Comparison of ENCODE assay signal across 10 mouse cellular contexts in genomic region chr3:27209707-27210106, GRCm38 (mm10). TPM values are rescaled to one million over a fixed set of nuclear protein-coding genes. Genes with fewer than 3 reads are reported as not detected.
A peak's percentile ranks its signal among the peaks of the same experiment; 100 is the strongest.
DNase-seq lines count a peak whose midpoint lies in the region; ATAC-seq and TF ChIP-seq lines count a peak whose summit lies in the region.
"Had no signal": no experiment of that assay in that cellular context is flagged by ENCODE, and none has a peak within 500 bp of the region (broad histone marks: within the 10 kb centered on the region; RNA-seq: fewer than 3 reads in every experiment).

No protein-coding gene starts in this region.

- peaks cover 10% of the 10 kb centered on the region; the same call in 1 of the 2 replicates for H3K4me1 ChIP-seq in stomach, embryonic 16.5 days (ENCODE audit: control insufficient read depth, insufficient read depth, low read length)
- peaks cover 8% of the 10 kb centered on the region for H3K4me1 ChIP-seq in heart, adult 2 months (ENCODE audit: control insufficient read depth, insufficient read depth, low read length)

- no peak for TF ChIP-seq CTCF in heart, adult 2 months (IDR thresholded peaks at IDR 0.05)

- intact Hi-C loops in heart, adult 2 months (cut with DNase I) = no loop called here

- TF ChIP-seq POLR2A in heart, adult 2 months (IDR thresholded peaks at IDR 0.05; ENCODE audit: insufficient read depth, low read depth, low read length) = no peak

- no peak overlapping the region for H3K4me3 ChIP-seq in stomach, embryonic 16.5 days (replicated peaks; ENCODE audit: low read length)
- H3K4me3 ChIP-seq in heart, adult 2 months = no peak overlapping the region
- H3K4me3 ChIP-seq: intestine, embryonic 15.5 days had no signal

- no peak overlapping the region for H3K9ac ChIP-seq in stomach, embryonic 16.5 days (ENCODE audit: low read length)
- H3K9ac ChIP-seq in heart, adult 2 months (ENCODE audit: low read depth, low read length) = no peak overlapping the region
- H3K9ac ChIP-seq: intestine, embryonic 15.5 days had no signal

- no peak overlapping the region for H3K27ac ChIP-seq in stomach, embryonic 16.5 days (ENCODE audit: low read length)
- H3K27ac ChIP-seq in heart, adult 2 months = no peak overlapping the region; the same call in 1 of the 2 replicates
- H3K27ac ChIP-seq: intestine, embryonic 15.5 days had no signal

- no peaks in the 10 kb centered on the region for H3K36me3 ChIP-seq in stomach, embryonic 16.5 days (ENCODE audit: control insufficient read depth, insufficient read depth, low read length)
- no peaks in the 10 kb centered on the region for H3K36me3 ChIP-seq in heart, adult 2 months (ENCODE audit: control insufficient read depth, insufficient read depth, low read length)
- H3K36me3 ChIP-seq: intestine, embryonic 15.5 days had no signal

- ATAC-seq in stomach, embryonic 16.5 days (ENCODE audit: insufficient read depth, low FRiP score) = 0 out of 2 replicates have a peak, but pooled peaks have one; percentile 28
- ATAC-seq: intestine, embryonic 15.5 days had no signal

- no peak overlapping the region for H3K4me2 ChIP-seq in stomach, embryonic 16.5 days (ENCODE audit: low read depth, low read length)
- H3K4me2 ChIP-seq: intestine, embryonic 15.5 days had no signal

- no peak for TF ChIP-seq EP300 in heart, adult 2 months (IDR thresholded peaks at IDR 0.05; ENCODE audit: insufficient read depth, low read depth, low read length)

- WGBS in stomach, embryonic 16.5 days = 78% methylated on average over 9 of the region's 9 CpGs
- 70% methylated on average over 9 of the region's 9 CpGs for WGBS in heart, adult 2 months

- no peaks in the 10 kb centered on the region for H3K9me3 ChIP-seq in stomach, embryonic 16.5 days (replicated peaks; ENCODE audit: control insufficient read depth, low read length)
- H3K9me3 ChIP-seq: intestine, embryonic 15.5 days had no signal

- no peaks in the 10 kb centered on the region for H3K79me2 ChIP-seq in heart, adult 2 months (replicated peaks; ENCODE audit: control insufficient read depth, insufficient read depth, low read length)

- peak; percentile 53 for DNase-seq in adrenal gland, adult 8-10 months
- no peak for DNase-seq in adrenal gland, postnatal 4 days (ENCODE audit: low spot score in 2 of 2)
- peak; percentile 83 for DNase-seq in right cerebral cortex, adult 18-20 months
- no peak for DNase-seq in right cerebral cortex, postnatal 4 days
- peak; percentile 82 for DNase-seq in layer of hippocampus, adult 9-11 months
- DNase-seq in kidney, postnatal 36 days = no peak
- no peak for DNase-seq in heart, adult 2 months
- DNase-seq: cerebellum, adult 9-10 months had no signal

- no peaks in the 10 kb centered on the region for H3K27me3 ChIP-seq in stomach, embryonic 16.5 days (ENCODE audit: control insufficient read depth, insufficient read depth, low read length)
- H3K27me3 ChIP-seq in heart, adult 2 months (ENCODE audit: control insufficient read depth, insufficient read depth, low read length) = no peaks in the 10 kb centered on the region
- H3K27me3 ChIP-seq: intestine, embryonic 15.5 days had no signal

RNA-seq across cellular contexts. Expression of gene Nceh1, which starts 26.9 kb away (rescaled TPM):
- 100 to 1,000 TPM; 153 to 311 (median 234) TPM for total RNA-seq in adrenal gland, adult 8-10 months (2022)
- 100 to 1,000 TPM; 103 to 113 TPM for total RNA-seq in adrenal gland, postnatal 4 days (2021)
- polyA plus RNA-seq in stomach, embryonic 16.5 days (2015; fragmentation: Nextera tagmentation; extraction: Ambion mirVana) = 7.5 and 8.6 TPM in 2 replicates
- total RNA-seq in heart, adult 2 months (2021) = 100 to 1,000 TPM; 201 to 233 TPM
- polyA plus RNA-seq in heart, adult 2 months (2012; rRNA removed) = 81.3 and 118 TPM in 2 replicates

RNA-seq across cellular contexts. Expression of gene Ect2, which starts 56.0 kb away (rescaled TPM):
- 1 to 10 TPM; 2.6 to 7.0 (median 3.0) TPM for total RNA-seq in adrenal gland, adult 8-10 months (2022)
- 10 to 100 TPM; 20.6 to 26.5 TPM for total RNA-seq in adrenal gland, postnatal 4 days (2021)
- polyA plus RNA-seq in stomach, embryonic 16.5 days (2015; fragmentation: Nextera tagmentation; extraction: Ambion mirVana) = 45.7 and 47.3 TPM in 2 replicates
- under 1 TPM; 0.39 to 0.73 TPM for total RNA-seq in heart, adult 2 months (2021)
- 0.12 and 0.29 TPM in 2 replicates for polyA plus RNA-seq in heart, adult 2 months (2012; rRNA removed)

Comparison
In these comparisons a context has a peak if more than half of its experiments do, and no peak if none do; other contexts are left out.
1. DNase-seq: peak in adrenal gland, adult 8-10 months (single experiment), right cerebral cortex, adult 18-20 months (single experiment) and layer of hippocampus, adult 9-11 months (single experiment); none in adrenal gland, postnatal 4 days (0 of 2), right cerebral cortex, postnatal 4 days (single experiment), kidney, postnatal 36 days (0 of 2) and heart, adult 2 months (0 of 2).